Mouse (Mus musculus) kidney, adult 8-10 months (tissue): Measurements from ENCODE around the gene Sbp.
"Not testable (repeated sequence)": the region's sequence is repeated elsewhere in the genome, so short reads cannot be mapped to it uniquely, and the experiment has no call there.

Experiments
- DNase-seq, 2 experiments: peaks; one replicate each; pipeline ENCODE4 v3.0.0; 2022

The Sbp gene

DNA sequence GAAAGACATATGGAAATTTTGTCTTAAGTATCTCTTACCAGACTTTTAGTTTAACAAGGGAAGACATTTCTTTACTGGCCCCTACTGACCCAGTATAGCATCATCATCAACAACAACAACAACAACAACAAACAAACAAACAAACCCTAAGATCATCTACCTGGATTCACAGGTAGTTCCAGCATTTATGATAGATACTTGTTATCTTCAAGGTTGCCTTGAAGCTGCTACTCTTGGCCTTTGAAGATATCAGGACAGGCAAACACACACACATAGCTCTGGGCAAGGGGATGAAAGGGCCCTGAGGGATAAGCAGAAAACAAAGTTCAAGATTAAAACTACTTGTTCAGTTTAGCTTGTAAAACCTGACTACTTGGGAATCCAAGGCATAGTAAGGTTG, at the start of gene Sbp:
Gene Sbp (plus strand): TSS at position 301 of the 400 bp plus-strand sequence.
- no peak for DNase-seq

- DNase-seq, result not testable (repeated sequence)
Measured at GRCm38 (mm10) chr17:23917158-23917557, 24.3 kb upstream of the Sbp start, which contains the start of gene Dcpp3. Gene Dcpp3 (plus strand): TSS chr17:23917458.

DNA sequence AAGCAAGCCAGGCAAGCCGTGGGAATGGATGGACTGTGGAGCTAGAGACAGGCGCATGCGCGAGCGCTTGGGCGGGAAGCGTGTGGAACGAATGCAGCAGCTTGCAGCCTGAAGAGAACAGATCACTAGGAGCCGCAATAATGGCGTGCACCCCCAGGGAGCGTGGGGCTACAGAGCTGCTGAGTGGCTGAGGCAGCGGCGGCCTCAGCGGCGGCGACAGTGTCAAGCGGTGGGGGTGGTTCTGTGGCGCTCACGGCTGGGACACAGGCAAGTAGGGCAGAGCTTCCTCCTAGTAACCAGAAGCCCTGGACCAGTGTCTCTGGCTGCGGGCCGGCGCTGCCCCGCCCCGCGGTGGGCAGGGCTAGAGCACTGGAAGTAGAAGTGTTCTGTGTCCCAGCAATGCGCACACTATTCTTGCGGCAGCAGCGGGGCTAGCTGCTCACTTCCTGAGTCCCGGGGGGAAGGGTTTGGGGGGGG, 16.9 kb upstream of the Sbp start:
- DNase-seq, result peak; percentile 93 to 94

DNA sequence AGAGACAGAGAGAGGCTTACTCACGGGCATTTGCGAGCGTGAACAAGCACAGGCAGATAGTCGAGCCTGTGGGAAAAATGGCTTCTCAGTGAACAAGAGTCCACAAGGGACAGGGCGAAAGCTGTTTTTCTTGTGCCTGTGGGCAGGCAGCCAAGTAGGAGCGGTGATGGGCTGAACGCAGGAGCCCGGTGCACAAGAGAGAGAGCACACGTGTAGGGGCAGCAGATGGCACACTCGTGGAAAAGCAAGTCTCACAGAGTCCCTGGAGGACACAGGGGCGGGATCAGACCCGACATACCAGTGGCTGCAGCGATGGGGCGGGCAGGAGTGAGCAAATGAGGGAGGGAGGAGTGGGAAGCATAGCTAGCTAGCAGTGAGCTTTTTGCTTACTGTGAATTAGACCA, 16.4 kb upstream of the Sbp start:
- peak; percentile 39 to 50 for DNase-seq

- DNase-seq, result no peak
Measured at GRCm38 (mm10) chr17:23931157-23931556, 10.3 kb upstream of the Sbp start.

GRCm38 (mm10) chr17:23947486-23947885, 6.0 kb downstream of the Sbp start:
- not testable (repeated sequence) for DNase-seq

DNA sequence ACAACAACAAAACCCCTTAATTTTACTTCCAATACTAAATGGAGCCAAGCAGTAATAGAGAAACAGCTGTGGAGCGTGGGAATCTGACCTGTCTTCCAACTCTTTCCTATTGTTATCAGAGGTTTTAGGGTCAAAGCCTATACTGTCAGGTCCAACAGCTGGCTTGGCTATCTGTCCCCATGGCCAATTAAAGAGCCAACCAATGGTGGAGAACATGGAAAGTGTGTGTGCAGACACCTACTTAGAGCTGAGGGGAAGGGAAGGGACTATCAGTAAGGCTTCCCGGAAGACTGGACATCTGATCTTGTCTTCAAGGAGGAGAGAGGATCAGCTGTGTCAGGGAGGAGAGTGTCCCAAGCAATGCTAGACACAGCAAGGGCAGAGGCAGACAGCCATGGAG, 7.6 kb downstream of the Sbp start:
- DNase-seq, result no peak

- not testable (repeated sequence) for DNase-seq
Measured at GRCm38 (mm10) chr17:23950828-23951227, 9.4 kb downstream of the Sbp start.

GRCm38 (mm10) chr17:23955174-23955573, 13.7 kb downstream of the Sbp start, which contains the start of gene Sbpl:
Gene Sbpl (minus strand): TSS chr17:23955274.
- DNase-seq, result no peak

- DNase-seq, result peak; percentile 55 to 85
Measured at GRCm38 (mm10) chr17:23960084-23960738, 18.7 kb downstream of the Sbp start.

- DNase-seq, result no peak
Measured at GRCm38 (mm10) chr17:23961573-23962122, 20.2 kb downstream of the Sbp start.

DNA sequence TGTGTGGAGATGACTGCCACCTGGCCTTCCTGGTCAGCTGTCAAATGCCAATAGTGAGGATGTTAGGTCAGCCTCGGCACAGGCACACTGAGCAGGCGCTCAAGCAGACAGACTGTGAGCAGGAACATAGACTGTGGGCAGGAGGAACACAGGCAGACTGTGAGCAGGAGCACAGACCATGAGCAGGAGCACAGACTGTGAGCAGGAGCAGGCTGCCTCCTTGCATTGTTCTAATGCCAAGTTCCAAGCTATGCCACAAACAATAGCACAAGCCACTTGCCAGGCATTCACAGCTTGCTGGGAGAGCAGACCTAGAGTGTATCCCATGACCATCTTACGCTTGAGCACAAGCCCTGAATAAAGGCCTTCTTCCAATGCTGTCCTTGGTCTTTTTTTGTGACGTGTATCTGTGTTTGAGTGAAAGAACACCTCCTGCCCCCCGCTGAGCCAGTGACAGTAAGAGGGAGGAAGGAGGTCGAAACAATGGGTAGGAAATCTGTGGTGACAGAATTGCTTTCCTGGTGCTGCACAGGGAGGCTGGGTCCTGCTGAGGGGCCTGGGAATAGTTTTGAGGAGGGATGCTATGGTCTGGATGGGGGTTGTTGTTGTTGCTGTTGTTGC, 24.4 kb downstream of the Sbp start:
- no peak for DNase-seq

DNA sequence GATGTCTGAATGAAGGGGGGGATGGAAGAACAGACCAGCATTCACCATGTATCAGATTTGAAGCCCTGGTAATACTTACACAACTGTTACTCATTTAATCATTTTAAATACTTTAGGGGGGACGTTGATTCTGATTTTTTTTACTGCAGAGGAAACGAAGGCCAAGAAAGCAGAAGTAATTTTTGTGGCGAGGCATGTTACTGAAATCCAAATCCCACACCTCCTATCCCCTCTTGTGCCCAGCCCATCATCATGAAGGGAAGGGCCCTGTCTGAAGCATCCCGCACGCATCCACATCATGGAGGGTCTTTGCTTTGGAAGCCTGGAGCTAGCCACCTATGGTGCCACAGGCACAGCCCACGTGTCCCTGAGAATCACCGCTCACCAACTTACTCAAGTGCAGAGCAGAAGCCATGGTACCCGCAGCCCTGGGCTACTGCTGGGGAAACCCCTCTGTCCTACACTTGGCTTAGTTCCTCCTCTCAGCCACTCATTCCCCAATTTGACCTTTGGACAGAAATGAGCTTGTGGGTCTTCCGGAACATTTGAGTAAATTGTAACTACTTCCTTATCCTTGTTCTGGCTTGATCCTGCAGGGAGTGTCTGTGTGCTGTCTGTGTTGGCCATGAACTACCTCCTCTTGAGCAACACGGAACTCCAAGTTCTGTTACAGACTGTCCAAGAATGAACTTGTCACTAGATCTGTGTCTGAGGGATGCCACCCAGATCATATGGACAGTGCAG, 25.4 kb downstream of the Sbp start:
- peak; percentile 40 to 60 for DNase-seq

DNA sequence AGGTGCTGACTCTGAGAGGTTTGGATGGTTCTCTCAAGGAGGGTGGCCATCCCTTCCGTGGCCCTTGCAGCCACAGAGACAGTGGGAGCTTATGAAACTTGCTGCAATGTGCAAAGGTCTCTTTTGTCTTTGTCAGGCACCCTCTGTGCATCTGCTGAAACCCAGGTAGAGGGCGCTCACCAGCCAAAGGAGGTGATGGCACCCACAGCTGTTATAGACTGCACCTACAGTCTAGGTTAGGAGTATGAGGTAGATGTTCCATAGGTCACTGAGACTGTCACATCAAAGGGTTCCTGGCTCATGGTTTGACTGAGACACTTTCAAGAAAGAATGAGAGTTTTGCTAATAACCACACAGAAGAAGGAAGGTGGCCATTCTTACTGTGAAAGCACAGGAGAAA, 27.3 kb downstream of the Sbp start:
- peak; percentile 28 to 31 for DNase-seq

DNA sequence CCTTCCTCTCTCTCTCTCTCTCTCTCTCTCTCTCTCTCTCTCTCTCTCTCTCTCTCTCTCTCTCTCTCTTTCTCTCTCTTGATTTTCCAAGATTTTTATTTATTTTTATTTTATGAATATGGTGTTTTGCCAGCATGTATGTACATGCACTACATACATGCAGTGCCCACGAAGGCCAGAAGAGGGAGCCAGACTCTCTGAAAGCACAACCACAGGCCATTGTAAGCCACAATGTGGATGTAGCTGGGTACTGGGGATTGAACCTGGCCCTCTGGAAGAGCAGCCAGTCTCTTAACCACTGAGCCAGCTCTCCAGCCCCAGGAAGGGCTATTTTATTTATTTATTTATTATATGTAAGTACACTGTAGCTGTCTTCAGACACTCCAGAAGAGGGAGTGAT, 27.8 kb downstream of the Sbp start:
- peak; percentile 57 to 90 for DNase-seq

GRCm38 (mm10) chr17:23971315-23971714, 29.8 kb downstream of the Sbp start:
- no peak for DNase-seq

GRCm38 (mm10) chr17:23976665-23977064, 35.2 kb downstream of the Sbp start:
- DNase-seq, result peak; percentile 36 to 38

DNA sequence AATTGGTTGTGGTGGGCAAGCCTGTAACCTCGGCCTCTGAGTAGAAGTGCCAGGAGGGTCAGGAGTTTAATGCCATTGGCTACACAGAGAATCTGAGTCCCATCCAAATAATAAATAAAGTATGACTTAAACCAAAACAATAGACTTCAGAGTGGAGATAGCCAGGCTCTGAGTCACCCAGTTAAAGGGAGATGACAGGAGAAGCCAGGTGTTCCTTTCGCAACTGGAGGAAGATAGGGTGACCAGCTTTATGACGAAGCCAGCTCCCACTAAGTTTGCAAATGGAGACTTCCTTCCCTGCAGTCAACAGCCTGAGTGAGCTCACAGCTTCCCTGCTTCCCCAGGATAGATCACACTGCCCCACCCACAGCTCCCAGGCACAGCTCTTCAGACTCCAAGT, 38.0 kb downstream of the Sbp start:
- DNase-seq, result no peak

DNA sequence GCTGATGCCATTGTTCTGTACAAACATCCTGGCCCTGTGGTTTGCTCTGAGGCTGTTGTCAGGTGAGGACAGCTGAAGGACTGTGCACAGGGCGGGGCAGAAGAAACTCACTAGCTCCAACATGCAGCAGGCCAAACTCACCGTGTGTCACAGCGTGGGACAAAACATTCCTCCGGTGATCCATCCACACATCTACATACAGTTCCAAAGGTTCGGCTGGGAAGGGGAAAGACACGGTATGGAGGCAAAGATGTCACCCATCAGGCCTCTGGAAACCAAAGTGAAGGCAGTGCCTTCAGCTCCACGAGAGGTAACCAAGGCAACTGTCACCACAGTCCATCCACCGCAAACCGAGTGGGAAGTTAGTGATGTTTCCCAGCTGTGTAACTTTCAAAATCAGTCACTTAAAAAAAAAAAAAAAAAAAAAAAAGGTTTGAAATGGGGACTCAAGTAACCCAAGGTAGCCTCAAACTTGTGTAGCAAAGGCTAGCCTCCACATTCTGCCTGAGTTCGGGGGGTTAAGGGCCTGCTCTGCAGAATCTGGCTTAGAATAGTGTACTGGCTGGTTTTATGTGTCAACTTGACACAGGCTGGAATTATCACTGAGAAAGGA, 38.9 kb downstream of the Sbp start, which contains the start of gene Prss30:
Gene Prss30 (minus strand): TSS at position 270 of the 613 bp plus-strand sequence.
- DNase-seq, result no peak

GRCm38 (mm10) chr17:23982912-23983311, 41.4 kb downstream of the Sbp start:
- no peak for DNase-seq

DNA sequence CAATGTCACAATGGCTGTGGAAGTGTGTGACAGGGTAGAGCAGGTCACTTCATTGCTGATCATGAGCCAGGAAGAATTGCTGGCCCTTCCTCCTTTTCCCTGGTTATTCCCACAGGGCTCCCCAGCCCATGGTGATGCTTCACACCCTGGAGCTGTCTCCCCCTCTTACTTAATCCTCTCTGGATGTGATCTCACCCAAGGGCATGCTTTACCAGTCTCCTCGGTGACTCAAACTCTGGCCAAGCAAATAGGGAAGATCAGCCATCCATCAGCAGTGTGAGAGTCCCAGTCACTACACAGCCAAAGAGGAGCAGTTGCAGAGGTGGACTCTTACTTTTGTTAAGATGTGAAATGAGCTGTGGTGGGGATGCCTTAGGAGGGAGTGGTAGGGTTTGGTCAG, 43.5 kb downstream of the Sbp start:
- no peak for DNase-seq

GRCm38 (mm10) chr17:23989802-23990201, 48.3 kb downstream of the Sbp start:
- DNase-seq, result no peak
